Mouse (Mus musculus): ENCODE results near the gene Rab3c. TPM values are rescaled to one million over a fixed set of nuclear protein-coding genes. Genes with fewer than 3 reads are reported as not detected.

Gene Rab3c
- polyA plus RNA-seq, 1 experiment, result 61.4 TPM

DNA sequence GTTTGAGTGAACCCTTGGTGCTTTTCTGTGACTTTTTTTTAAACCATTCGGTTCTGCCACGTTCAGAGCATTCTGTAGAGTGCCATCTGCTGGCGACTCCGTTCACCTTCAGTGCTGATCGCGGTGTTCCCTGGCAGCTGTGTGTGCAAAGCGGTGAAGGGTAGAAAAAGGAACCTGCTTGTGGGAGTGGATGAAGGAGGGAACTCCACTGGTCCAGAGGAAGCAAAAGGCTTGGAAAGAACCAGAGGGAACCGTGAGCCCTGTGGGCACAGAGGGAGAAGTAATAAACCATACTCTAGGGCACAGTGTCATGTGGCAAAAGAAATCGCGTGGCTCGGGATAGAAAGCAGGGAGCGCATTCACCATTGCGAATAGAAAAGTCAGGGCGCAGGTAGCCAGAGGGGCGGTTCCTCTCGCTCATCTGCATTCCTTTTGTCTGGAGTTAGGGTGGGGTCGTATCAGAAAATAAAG is 262.3 kb downstream of the Rab3c start:
- Histone ChIP-seq H3K27ac (ENCODE audit: insufficient read depth, low read length) (no peak overlapping the region), H3K4me3 (ENCODE audit: insufficient read depth, low read length) (peak overlapping the region; percentile 25), H3K4me1 (ENCODE audit: control insufficient read depth, insufficient read depth, low read length) (peaks cover 5% of the 10 kb centered on the region; the same call in 1 of the 2 replicates)
- TF ChIP-seq POLR2A (IDR thresholded peaks at IDR 0.05; ENCODE audit: extremely low read depth, insufficient read depth, low read length) (no peak), CTCF (IDR thresholded peaks at IDR 0.05; ENCODE audit: extremely low read depth, insufficient read depth, low read length) (peak; percentile 81)

DNA sequence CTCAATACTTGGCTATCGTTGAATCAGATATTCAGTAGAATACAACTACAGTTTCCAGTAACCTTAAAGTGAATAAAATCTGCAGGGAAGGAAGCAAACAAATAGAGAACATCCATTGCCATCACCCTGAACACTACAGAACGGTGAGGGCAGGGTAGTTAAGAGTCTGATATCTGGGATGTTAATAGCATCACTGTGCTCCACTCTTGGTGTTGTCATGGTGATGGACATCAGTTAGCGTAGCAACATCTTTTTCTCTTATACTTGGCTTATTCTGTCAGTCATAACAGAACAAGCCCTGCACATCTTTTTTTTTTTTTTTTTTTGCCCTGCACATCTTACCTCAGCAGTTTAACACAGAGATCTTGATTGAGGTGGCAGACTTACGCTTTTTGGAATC is 268.8 kb downstream of the Rab3c start:
- Histone ChIP-seq H3K27ac (ENCODE audit: insufficient read depth, low read length) (no peak overlapping the region), H3K4me3 (ENCODE audit: insufficient read depth, low read length) (no peak overlapping the region), H3K4me1 (ENCODE audit: control insufficient read depth, insufficient read depth, low read length) (peaks cover 4% of the 10 kb centered on the region)
- TF ChIP-seq POLR2A (IDR thresholded peaks at IDR 0.05; ENCODE audit: extremely low read depth, insufficient read depth, low read length), result no peak

DNA sequence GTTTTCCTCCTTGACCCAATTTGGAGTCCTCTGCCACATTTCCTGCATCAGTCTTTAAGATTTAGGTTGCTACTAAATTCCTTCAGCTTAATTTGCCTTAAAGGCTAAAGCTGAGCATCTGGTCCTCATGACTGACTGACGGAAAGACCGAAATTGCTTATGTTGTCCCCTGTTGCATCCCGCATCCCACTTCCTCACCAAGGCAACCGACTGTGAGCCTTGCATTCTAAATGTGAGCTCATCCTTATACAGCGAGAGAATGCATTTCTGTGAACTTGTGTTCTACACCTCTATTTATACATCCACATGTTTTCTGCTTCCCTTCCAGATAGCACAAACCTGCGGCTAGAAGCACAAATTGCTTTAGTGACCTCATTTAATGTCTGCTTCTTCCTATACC is 269.9 kb downstream of the Rab3c start:
- Histone ChIP-seq H3K27ac (ENCODE audit: insufficient read depth, low read length) (0 out of 2 replicates have a peak overlapping the region, but pooled peaks have one; percentile 25), H3K4me3 (ENCODE audit: insufficient read depth, low read length) (no peak overlapping the region), H3K4me1 (ENCODE audit: control insufficient read depth, insufficient read depth, low read length) (peaks cover 4% of the 10 kb centered on the region)
- TF ChIP-seq CTCF (IDR thresholded peaks at IDR 0.05; ENCODE audit: extremely low read depth, insufficient read depth, low read length) (no peak), POLR2A (IDR thresholded peaks at IDR 0.05; ENCODE audit: extremely low read depth, insufficient read depth, low read length) (no peak)

DNA sequence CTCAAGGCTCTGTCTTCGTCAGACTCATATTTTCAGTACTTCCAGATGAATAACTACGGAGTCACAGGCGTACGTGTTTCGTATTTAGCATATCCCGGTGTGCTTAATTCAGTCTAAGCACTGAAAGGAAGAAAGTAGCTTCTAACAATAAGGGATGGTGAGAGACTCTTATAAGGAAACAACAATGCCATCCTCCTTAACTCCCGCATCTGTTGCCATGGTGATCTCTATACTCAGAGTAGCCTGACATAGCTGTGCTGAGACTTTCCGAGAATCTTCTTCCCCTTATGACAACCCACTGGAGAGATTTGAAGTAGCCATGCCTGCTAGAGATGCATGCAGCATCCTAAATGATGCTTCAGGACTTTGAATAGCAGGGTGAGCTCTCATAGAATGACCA is 272.3 kb downstream of the Rab3c start:
- TF ChIP-seq POLR2A (IDR thresholded peaks at IDR 0.05; ENCODE audit: extremely low read depth, insufficient read depth, low read length) (no peak), CTCF (IDR thresholded peaks at IDR 0.05; ENCODE audit: extremely low read depth, insufficient read depth, low read length) (no peak)
- no peak overlapping the region for H3K27ac ChIP-seq (ENCODE audit: insufficient read depth, low read length)
- H3K4me1 ChIP-seq (ENCODE audit: control insufficient read depth, insufficient read depth, low read length), result peaks cover 2% of the 10 kb centered on the region
- no peak overlapping the region for H3K4me3 ChIP-seq (ENCODE audit: insufficient read depth, low read length)

DNA sequence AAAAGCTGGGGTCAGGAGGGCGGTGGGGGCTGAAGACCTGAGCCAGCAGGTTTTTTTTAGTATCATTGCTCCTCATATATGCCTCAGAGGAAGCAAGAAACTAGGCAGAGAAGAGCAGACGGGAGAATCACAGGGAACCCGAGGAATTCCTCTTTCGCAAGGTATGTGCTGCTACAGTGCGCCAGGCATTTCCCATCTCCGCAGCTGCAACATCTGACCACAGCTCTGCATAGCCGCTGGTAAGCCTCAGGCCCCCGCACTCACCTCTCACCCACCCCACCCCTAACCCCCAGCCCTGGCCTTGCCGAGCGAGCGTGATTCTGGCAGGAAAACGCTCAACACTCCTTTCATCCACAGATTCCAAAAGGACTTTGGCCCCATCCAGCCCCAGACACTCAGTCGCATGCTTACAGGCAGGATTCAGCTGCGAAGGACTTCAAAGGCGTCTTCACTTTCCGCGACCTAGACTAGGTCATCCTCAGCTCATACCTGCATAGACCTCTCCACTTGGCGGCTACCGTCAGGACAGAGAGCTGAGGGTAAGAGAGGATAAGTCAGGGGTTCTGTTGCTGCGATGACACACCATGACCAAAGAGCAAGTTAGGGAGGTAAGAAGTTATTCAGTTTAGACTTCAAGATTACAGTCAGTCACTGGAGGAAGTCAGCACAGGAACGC is 274.6 kb downstream of the Rab3c start:
- H3K4me3 ChIP-seq (ENCODE audit: insufficient read depth, low read length), result no peak overlapping the region
- no peak overlapping the region for H3K27ac ChIP-seq (ENCODE audit: insufficient read depth, low read length)
- TF ChIP-seq CTCF (IDR thresholded peaks at IDR 0.05; ENCODE audit: extremely low read depth, insufficient read depth, low read length) (no peak), POLR2A (IDR thresholded peaks at IDR 0.05; ENCODE audit: extremely low read depth, insufficient read depth, low read length) (no peak)
- H3K4me1 ChIP-seq (ENCODE audit: control insufficient read depth, insufficient read depth, low read length), result peaks cover 2% of the 10 kb centered on the region

Other genes with a start within 250 kb of the Rab3c start
- 0.04 TPM in 1 of 2 replicates, not detected in the other for gene Gapt, start 76.2 kb upstream of the Rab3c start, polyA plus RNA-seq (2012; rRNA removed)
- 108 and 110 TPM in 2 replicates for gene Plk2, start 114.0 kb upstream of the Rab3c start, polyA plus RNA-seq (2012; rRNA removed)

Measured in cortical plate, adult 2 months (tissue).